Mouse (Mus musculus): ENCODE data around the gene Ttc7. TPM values are rescaled to one million over a fixed set of nuclear protein-coding genes. Genes with fewer than 3 reads are reported as not detected.

Ttc7 gene
- total RNA-seq, 1 experiment from 2014 or later = 176 TPM

DNA sequence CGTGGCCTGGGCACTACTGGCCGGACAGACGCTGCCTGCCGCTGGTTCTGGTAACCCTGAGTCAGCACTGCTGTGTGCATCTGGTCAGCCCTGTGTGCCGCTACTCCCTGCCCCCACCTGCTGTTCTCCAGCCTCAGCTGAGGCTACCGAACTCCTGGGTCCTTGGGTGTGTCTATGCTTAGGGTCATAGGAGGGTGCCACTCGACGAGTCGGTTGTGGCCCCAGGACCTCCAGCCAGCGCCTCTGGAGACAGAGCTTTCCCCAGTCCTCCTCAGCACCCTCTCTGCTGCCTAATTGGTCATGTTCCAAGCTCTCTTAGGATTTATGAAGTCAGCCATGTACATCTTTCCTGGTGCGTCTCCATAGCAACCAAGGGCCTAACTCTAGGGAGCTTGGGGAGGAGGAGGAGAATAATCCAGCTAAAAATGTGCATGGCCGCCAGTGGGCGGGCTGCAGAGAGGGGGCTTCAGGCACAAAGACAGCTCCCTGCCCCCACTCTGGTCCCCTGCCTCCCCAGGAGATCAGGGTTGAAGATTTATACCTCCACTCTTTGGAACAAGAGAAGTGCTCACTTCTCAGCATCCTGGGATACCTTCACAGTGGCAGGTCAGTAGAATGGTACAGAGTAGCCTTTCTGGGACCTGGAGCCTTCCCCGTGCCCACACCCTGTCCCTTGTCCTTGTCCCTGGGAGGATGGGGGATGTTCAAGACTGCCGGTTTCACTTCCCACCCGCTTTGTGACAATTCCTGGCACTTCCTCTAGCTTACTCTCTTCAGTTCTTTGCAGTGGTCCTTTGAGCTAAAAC, 95.9 kb downstream of the Ttc7 start:
- no peak for ATAC-seq (ENCODE audit: extremely low read depth, insufficient number of reproducible peaks, low FRiP score, poor library complexity, severe bottlenecking)

DNA sequence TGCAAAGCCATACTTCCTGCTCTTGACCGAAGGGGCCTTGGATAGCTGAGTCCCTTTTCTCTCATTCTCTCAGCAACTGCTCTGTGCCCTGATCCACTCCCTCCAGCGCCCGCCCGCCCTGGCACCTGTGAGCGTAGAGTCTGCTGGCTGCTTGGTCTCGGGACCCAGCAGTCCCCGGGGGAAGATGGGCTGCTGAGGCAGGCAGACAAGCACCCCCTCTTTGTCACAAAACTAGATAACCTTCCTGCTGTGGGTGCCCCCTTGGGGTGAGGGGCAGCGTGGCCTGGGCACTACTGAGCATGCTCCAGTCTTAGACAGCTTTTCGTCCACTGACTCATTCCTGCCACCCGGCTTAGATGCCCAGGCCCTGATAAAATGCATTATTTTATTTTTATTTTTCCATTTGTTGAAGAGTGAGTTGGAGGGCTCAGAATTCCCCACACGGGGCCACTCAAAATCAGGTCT, 96.5 kb downstream of the Ttc7 start:
- ATAC-seq (ENCODE audit: extremely low read depth, insufficient number of reproducible peaks, low FRiP score, poor library complexity, severe bottlenecking) = no peak

DNA sequence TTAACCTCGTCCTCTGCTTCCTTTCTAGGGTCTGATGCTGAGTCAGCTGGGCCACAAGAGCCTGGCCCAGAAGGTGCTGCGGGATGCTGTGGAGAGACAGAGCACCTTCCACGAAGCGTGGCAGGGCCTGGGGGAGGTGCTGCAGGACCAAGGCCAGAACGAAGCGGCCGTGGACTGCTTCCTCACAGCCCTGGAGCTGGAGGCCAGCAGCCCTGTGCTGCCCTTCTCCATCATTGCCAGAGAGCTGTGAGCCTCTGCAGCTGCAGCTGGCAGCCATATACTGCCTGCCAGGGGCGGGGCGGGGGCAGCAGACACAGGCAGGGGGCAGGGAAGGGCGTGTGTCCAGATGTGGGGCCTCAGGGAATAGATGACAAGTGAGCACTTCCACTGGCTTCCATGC, 97.1 kb downstream of the Ttc7 start:
- no peak for ATAC-seq (ENCODE audit: extremely low read depth, insufficient number of reproducible peaks, low FRiP score, poor library complexity, severe bottlenecking)

DNA sequence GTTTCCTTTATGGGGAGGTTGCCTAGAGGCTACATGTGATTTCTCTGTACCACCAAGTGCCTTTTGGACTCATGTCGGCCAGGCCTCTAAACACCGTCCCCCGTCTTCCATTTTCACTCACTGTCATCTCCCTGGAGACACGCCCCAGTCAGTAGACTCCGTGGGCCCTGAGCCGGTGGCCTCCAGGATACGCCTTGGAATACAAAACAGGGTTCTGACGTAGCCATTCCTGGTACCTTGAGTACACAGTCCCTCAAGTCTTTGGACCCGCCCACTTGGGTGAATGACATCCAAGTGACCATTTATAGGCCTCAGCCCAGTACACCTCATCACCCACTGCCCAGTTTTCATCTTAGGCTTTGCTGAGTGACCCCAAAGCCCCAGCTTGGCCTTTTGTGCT, 98.0 kb downstream of the Ttc7 start:
- ATAC-seq (ENCODE audit: extremely low read depth, insufficient number of reproducible peaks, low FRiP score, poor library complexity, severe bottlenecking) = no peak

DNA sequence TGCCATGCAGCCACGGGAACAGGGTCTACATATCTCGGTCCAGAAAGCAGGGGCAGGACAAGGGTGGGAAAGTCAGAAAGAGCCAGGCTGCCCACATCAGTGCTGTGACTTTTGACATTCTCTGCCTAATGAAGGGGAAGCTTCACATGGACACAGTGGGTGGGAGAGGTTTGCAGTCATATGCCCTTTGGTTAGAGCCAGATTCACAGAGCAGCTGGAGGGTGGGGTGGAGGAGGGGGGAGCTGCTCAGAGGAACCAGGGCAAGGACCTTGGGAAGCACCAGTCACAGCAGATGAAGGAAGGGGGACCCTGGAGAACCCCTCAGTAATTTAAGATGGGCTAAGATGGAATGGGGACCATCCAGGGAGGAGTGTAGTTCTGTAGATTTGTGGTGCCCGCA, 103.1 kb downstream of the Ttc7 start:
- ATAC-seq (ENCODE audit: extremely low read depth, insufficient number of reproducible peaks, low FRiP score, poor library complexity, severe bottlenecking) = no peak

DNA sequence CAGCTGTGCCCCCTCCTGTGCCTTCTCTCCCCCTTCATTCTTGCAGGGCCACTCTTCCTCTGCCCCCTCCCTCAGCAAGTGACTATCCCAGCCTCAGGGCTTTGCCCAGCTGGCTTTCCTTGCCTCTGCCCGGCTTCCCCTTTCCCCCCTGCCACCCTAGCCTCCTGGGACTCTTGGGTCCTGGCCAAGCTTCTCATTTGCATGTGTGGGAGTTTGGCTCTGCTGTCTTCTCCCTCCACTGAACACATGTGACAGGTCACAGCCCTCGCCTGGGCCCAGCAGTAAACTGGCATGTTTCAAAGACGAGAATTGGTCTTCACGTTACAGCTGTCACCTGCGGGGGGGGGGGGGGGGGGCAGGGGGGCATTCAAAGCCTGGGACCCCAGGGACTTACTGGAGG, 104.4 kb downstream of the Ttc7 start:
- ATAC-seq (ENCODE audit: extremely low read depth, insufficient number of reproducible peaks, low FRiP score, poor library complexity, severe bottlenecking) = peak; percentile 33; the same call in 1 of the 2 replicates

DNA sequence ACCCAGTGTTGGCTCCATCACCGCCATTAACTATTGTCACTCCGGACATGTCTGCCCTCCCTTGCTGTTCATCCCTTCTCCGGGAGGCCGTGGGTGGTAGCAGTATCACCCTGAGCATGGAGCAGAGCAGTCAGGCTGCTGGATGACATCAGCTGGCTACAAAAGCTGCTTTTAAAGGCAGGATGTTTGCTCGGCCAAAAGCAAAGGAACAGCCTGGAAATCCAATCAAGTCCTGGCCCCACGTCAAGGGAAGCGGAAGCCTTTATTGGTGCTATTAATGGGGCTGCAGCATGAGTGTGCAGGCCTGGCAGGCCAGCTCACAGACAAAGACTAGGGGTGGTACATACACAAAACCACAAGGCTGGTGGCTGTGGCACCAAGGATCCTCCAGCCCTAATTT, 108.6 kb downstream of the Ttc7 start:
- no peak for ATAC-seq (ENCODE audit: extremely low read depth, insufficient number of reproducible peaks, low FRiP score, poor library complexity, severe bottlenecking)

DNA sequence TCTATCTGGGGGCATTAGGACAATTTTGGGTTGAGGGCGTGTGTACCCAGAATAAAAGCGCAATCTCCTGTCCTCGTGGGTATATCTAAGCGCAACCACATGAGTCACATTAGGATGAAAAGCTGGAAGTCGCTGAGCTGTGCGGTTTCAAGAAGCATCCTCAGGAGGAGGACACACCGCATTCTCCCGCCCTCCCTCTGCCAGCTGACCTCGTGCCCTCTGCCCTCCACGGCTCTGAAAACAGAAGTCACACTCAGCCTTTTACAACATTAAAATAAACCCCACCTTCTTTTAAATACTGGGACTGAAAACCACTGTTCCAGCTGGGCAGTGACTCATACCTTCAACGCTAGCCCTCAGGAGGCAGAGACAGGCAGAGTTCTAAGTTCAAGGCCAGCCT, 114.4 kb downstream of the Ttc7 start:
- no peak for ATAC-seq (ENCODE audit: extremely low read depth, insufficient number of reproducible peaks, low FRiP score, poor library complexity, severe bottlenecking)

DNA sequence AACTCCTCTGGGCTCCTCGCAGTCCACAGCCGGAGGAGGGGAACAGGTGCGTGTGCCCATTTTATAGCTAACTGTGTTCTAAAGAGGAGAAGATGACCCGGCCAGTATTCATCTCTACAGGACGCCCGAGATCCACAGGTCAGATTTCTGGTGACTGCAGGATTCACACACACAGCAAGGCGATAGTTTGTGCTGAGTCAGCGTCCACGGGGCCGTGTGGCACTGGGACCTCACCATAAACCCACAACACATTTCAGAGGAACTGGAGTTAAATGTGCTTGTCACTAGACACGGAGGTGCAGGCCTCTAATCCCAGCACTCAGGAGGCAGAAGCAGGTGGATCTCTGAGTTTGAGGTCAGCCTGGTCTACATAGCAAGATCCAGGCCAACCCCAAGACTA, 119.8 kb downstream of the Ttc7 start:
- no peak for ATAC-seq (ENCODE audit: extremely low read depth, insufficient number of reproducible peaks, low FRiP score, poor library complexity, severe bottlenecking)

DNA sequence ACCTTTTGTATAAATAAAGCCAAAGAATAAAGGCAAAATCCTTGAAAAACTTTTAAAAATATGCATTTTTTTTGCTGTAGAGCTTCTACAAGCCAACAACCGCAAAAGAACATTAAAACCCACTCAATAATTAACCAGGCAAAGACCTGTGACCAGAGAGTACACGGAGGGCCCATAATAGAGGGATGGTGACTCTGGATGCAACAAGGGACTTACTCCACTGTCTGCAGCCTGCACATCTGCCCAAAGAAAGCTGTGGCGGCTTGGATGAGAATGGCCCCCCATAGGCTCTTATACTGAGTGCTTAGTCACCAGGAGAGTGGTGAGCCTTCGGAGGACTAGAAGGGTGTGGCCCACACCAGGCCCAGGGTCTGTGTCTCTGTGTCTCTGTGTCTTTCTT, 120.8 kb downstream of the Ttc7 start:
- no peak for ATAC-seq (ENCODE audit: extremely low read depth, insufficient number of reproducible peaks, low FRiP score, poor library complexity, severe bottlenecking)

DNA sequence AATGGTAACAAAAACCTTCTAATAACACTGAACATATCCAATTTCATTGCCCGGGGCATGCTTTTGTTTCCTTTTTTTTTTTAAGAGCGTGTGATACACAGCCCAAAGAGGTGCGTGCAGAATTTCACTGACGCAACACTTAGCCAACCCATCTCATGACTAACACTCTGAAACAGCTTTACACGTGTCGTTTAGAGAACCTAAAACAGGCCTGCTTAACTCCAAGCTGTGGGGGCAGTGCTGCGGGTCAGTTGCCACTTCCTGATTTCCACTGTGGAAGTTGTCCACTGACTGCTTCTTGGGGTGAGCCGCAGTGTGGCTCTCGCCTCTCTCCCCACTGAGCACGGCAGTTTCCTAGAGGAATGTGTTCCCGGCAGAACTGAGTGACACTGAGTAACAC, 122.9 kb downstream of the Ttc7 start:
- peak; percentile 99 for ATAC-seq (ENCODE audit: extremely low read depth, insufficient number of reproducible peaks, low FRiP score, poor library complexity, severe bottlenecking)

DNA sequence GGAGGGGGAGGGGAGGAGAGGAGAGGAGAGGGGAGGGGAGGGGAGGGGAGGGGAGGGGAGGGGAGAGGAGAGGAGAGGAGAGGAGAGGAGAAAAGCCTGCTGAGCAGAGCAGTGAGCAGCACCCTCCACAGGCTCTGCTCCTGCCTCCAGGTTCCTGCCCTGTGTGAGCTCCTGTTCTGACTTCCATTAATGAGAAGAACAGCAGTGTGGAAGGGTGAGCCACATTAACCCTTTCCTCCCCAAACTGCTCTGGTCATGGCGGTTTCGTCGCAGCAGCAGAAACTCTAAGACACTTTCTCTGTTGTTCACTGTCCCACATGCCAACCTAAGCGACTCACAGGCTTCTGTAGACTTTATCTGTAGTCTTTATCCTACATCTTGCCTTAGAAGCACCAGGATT, 124.0 kb downstream of the Ttc7 start:
- no peak for ATAC-seq (ENCODE audit: extremely low read depth, insufficient number of reproducible peaks, low FRiP score, poor library complexity, severe bottlenecking)

DNA sequence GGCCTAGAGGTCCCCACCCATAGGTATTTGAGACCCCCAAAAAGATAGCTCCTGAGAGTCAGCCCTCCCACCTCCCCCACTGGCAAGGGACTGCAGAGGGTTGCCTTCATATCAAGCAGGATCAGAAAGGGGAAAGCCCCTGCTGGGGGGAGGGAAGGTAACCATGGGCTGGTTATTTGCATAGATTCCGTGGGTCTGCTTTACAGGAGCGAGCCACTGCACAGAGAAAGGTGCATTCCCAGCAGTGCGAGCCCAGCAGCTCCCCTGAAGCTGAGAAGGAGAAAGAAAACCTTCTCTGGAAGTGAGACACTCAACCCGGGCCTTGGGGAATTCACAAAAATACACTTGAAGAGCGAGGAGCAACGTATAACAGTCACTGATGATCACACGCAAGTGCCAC, 135.4 kb downstream of the Ttc7 start:
- ATAC-seq (ENCODE audit: extremely low read depth, insufficient number of reproducible peaks, low FRiP score, poor library complexity, severe bottlenecking) = peak; percentile 19; the same call in 1 of the 2 replicates

DNA sequence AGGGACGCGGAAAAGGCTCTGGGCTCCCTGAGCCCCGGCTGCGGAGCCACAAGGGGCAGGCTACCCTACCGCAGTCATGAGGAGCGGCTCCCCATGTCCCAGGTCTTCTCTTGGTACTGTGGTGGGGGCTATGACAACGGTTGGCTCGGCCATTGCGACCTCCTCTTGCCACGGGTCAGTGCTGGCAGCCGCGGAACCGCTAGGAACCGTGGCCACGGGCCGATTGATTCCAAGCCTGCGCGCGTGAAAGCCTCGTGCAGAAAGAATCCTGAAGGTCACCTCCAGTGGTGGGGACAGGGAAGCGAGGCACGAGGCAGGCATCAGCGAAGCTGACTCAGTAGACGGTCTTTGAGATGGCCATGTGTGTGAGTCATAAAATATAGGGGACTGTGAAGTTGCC, 144.8 kb downstream of the Ttc7 start, which contains the start of gene Stpg4:
TSS of gene Stpg4 (minus strand) at position 231 of the 400 bp plus-strand sequence.
- no peak for ATAC-seq (ENCODE audit: extremely low read depth, insufficient number of reproducible peaks, low FRiP score, poor library complexity, severe bottlenecking)

DNA sequence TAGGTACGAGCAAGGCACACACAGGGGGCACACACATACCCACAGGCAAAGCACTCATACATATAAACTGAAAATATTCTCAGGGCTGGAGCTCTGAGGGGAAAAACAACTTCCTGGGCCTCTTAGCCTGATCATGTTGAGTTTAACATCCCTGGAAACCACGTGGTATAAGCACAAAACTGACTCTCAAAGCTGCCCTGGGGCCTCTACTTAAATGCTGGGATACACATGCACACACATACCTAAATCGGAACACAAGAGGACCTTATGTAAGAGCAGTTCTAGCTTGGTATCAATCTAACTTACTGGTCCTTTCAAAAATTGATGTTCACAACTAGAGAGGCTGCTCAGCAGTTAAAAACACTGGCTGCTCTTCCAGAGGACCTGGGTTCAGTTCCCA, 146.7 kb downstream of the Ttc7 start:
- ATAC-seq (ENCODE audit: extremely low read depth, insufficient number of reproducible peaks, low FRiP score, poor library complexity, severe bottlenecking) = no peak

Other genes starting within 250 kb of the Ttc7 start
- gene Socs5, start 175.2 kb upstream of the Ttc7 start, total RNA-seq (2017) = 10.9 and 11.2 TPM in 2 replicates
- gene Mcfd2, start 17.0 kb upstream of the Ttc7 start, total RNA-seq (2017) = 55.9 and 69.6 TPM in 2 replicates
- not detected in 2 replicates for gene Stpg4, start 144.9 kb downstream of the Ttc7 start, total RNA-seq (2017)
- gene Calm2, start 164.0 kb downstream of the Ttc7 start, total RNA-seq (2017) = 741 and 816 TPM in 2 replicates

All from neutrophil, adult 5-6 weeks (primary cell).